Mouse (Mus musculus) C3H10T1/2 (cell line): ENCODE measurements around the gene Sh2b1. TPM values are rescaled to one million over a fixed set of nuclear protein-coding genes. Genes with fewer than 3 reads are reported as not detected.

Experiments
- polyA plus RNA-seq, 2 experiments: library from polyadenylated mRNA; unstranded; fragments of >200 nt; fragmentation: generic; extraction: Trizol; gene quantifications; one replicate each; pipeline ENCODE4 v1.2.1; 2012; ENCODE audit warnings: missing spikeins in 2 of 2

Sh2b1 gene
- 10 to 100 TPM; 10.5 to 37.6 TPM for polyA plus RNA-seq

DNA sequence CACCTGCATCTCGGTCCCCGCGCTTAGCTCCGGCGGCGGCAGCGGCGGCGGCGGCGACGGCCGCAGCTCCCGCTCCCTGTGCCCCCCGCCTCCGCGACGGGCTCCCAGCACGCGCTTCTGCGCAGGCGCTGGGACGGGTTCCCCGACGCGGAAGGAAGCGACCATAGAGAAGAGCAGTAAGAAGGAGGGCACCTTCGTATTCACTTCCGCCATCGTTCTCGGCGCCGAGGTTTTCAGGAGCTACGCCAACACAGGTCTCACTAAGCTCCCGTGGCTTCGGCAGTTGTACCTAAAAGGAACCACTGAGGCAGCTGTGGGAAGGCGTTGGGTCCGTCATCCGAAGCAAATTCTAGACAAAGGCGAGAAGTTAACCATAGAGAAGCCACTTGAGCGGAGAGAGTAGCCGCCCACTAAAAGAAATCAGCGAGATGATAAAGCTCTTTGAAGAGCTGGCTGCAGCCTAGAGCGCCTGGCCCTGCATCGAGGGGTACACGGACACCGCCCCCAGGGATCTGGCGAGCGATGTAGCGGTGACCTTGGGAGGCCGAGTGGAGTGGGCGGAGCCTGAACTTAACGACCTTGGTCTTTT is at the start of gene Sh2b1:
Gene Sh2b1 (minus strand): TSS at position 432 of the 589 bp plus-strand sequence.

DNA sequence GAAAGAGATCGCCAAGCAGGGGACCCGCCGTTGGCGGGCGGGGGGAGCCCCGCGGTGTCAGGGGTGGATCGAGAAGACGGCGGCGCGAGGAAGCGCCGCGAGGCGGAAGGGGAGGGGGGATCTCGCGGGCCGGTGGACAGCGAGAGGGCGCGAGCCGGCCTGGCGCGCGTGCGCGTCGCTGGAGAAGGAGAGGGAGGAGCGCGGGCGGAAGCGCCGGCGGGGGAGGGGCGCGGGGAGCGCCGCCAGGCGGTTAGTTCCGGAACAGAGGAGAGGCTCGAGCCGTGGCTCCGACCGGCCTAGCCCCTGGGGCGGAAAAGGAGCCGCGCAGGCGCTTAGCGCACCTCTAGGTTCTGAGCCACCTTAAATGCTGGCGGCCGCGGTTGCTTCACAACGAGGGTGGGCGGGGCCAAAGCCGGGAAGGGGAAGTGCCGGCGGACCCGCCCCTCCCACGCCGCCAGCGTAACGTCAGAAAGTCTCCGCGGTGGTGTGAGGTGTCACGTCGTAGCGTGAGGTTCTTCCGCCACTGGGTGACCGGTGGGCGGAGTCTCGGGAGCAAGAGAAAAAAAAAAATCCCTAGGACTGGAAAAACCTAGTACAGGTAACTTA is 28.2 kb upstream of the Sh2b1 start, which contains the start of gene Atxn2l:
Gene Atxn2l (minus strand): TSS at position 165 of the 606 bp plus-strand sequence.

GRCm38 (mm10) chr7:126487052-126487483 is 11.8 kb upstream of the Sh2b1 start, which contains the start of gene Tufm:
TSS of gene Tufm (plus strand) at chr7:126487361.

GRCm38 (mm10) chr7:126463004-126463403 is 12.2 kb downstream of the Sh2b1 start, which contains the start of gene Atp2a1:
TSS of gene Atp2a1 (minus strand) at chr7:126463108.

DNA sequence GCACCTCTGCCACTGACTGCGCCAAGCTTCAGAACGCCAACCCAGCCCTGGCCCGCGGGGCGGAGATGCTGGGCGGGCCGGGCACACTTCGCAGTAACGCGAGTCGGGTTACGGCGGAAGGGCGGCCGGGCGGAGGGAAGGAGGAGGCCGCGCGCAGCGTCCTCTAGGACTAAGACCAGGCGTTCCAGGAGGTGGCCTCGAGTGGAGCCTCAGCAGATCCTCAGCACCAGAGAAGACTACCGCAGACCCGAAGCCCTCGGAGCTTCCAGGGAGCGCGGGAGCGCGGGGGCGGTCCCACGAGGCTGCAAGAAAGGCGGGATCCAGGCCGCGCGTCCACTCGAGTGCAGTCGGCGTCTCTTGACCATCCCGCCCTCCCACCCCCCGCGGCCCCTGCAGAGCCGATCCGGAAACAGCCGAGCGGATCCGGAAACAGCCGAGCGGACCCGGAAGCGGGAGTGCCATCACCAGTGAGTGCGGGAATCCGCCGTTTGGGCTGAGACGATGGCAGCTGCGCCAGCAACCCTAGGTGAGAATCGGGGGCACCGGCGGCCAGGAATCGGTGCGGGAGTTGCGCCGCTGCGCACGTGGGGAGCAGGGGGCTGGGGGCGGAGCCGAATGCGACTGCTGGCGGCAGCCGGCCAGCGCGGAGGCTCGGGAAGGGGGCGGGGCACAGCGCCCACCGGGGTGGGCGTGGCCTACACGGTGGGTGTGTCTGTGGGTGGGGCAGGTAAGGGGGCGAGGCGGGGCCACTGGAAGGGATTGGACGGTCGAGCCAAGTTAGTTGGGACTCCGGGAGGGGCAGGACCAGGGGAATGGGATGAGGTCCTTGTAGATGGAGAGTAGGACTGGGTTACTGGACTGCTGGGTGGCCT is 46.4 kb downstream of the Sh2b1 start, which contains the start of gene Rabep2:
Gene Rabep2 (plus strand): TSS at position 129 of the 872 bp plus-strand sequence.

Other genes starting within 250 kb of the Sh2b1 start
- gene Sbk1, start 202.8 kb downstream of the Sh2b1 start, polyA plus RNA-seq = 1 to 10 TPM; 2.4 to 7.4 TPM
- under 1 TPM; 0.06 to 0.24 TPM for gene Lat, start 105.9 kb downstream of the Sh2b1 start, polyA plus RNA-seq
- gene Spns1, start 98.0 kb downstream of the Sh2b1 start, polyA plus RNA-seq = 10 to 100 TPM; 29.3 to 68.5 TPM
- 1 to 10 TPM in 1 of 2 experiments, under 1 TPM in 1; 0.76 to 2.2 TPM for gene Nfatc2ip, start 78.7 kb downstream of the Sh2b1 start, polyA plus RNA-seq
- not detected for gene Cd19, start 60.5 kb downstream of the Sh2b1 start, polyA plus RNA-seq
- 10 to 100 TPM; 11.8 to 23.9 TPM for gene Rabep2, start 46.7 kb downstream of the Sh2b1 start, polyA plus RNA-seq
- gene Atp2a1, start 12.3 kb downstream of the Sh2b1 start, polyA plus RNA-seq = under 1 TPM; 0.06 to 0.48 TPM
- gene Tufm, start 11.9 kb upstream of the Sh2b1 start, polyA plus RNA-seq = 100 to 1,000 TPM; 113 to 212 TPM
- gene Atxn2l, start 28.0 kb upstream of the Sh2b1 start, polyA plus RNA-seq = 10 to 100 TPM; 26.2 to 51.5 TPM
- gene Eif3c, start 91.0 kb upstream of the Sh2b1 start, polyA plus RNA-seq = 100 to 1,000 TPM in 1 of 2 experiments, 10 to 100 TPM in 1; 71.1 to 121 TPM
- gene Apobr, start 109.5 kb upstream of the Sh2b1 start, polyA plus RNA-seq = under 1 TPM; 0.28 to 0.60 TPM
- under 1 TPM; 0.26 to 0.27 TPM for gene Cln3, start 110.4 kb upstream of the Sh2b1 start, polyA plus RNA-seq
- gene Il27, start 119.5 kb upstream of the Sh2b1 start, polyA plus RNA-seq = not detected
- 100 to 1,000 TPM in 1 of 2 experiments, 10 to 100 TPM in 1; 12.1 to 109 TPM for gene Nupr1, start 155.4 kb upstream of the Sh2b1 start, polyA plus RNA-seq
- 10 to 100 TPM; 24.3 to 64.3 TPM for gene Sgf29, start 173.9 kb upstream of the Sh2b1 start, polyA plus RNA-seq
- gene Sult1a1, start 201.0 kb upstream of the Sh2b1 start, polyA plus RNA-seq = 10 to 100 TPM in 1 of 2 experiments, under 1 TPM in 1; 0.02 to 11.3 TPM
- gene Bola2, start 220.0 kb upstream of the Sh2b1 start, polyA plus RNA-seq = 100 to 1,000 TPM in 1 of 2 experiments, 10 to 100 TPM in 1; 72.6 to 201 TPM
- 1 to 10 TPM; 5.3 to 7.8 TPM for gene Slx1b, start 220.4 kb upstream of the Sh2b1 start, polyA plus RNA-seq
- 1 to 10 TPM; 4.1 to 4.4 TPM for gene Coro1a, start 232.4 kb upstream of the Sh2b1 start, polyA plus RNA-seq